Mouse (Mus musculus): ENCODE results near the gene Nrf1. TPM values are rescaled to one million over a fixed set of nuclear protein-coding genes. Genes with fewer than 3 reads are reported as not detected.
A peak's percentile ranks its signal among the peaks of the same experiment; 100 is the strongest.

The Nrf1 gene
- 10 to 100 TPM; 19.5 to 22.6 TPM for total RNA-seq (2021)

DNA sequence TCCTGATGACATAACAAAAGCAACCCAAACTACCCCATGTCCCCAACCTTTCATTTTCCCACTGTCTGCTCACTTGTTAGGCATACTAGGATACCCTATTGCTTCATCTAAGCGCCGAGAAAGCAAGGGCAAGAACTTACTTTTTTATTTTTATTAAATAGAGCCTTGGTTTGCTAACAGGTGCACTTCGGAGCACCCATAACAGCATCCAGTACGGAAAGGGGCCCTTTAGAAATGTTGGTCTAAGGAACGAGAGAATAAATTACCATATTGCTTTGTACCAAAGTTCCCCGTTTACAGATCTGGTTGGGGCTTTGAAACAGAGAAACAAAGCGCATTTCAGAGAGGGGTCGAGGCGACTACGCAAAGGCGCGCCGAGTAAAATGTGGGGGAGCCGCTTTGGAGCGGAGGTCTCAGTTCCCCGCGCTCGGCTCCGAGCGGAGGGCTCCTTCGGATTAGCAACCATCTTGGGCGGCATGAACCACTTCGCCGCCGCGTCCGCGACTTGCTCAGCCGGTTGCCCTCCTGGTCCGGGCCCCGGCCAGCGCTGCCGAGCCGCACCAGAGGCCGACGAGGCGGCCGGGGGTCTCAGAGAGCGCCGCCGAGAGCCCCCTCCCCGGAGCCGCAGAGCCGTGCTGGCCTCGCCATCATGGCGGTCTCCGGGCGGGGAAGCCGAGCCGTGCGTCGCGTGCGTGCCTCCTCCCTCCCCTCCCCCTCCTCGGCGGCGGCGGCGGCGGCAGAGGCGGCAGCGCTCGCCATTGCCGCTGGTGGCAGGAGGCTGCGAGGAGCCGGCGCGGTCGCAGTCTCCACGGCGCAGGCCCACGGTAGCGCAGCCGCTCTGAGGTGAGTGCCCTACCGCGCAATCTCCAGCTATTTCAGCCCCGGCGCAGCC lies at the start of gene Nrf1:
Gene Nrf1, plus strand, starts transcription at position 718 of the 892 bp plus-strand sequence.
- peak; percentile 94 to 95 for DNase-seq
- intact Hi-C loops (cut with DNase I): no loop called here

DNA sequence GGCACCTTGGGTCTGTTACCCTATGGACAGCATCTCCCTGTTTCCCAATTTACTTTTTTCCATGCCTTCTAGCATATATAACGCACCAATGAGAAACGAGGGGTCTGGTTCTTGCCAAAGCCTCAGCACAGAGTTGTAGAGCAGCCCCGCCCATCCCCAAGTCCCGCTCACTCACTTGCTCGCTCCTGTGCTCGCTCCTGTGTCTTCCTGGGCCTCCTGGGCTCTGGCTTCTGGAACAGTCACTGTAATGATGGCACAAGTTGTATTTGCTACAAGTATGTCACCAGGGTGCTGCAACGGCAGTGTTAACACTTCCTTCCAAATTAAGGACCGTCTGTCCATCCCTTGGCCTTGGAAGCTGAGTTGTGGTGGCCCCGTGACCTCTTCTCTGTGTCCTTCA lies 49.6 kb upstream of the Nrf1 start:
- peak in 1 of 2 experiments; percentile 19 for DNase-seq

GRCm38 (mm10) chr6:29998771-29999170 lies 49.0 kb upstream of the Nrf1 start:
- intact Hi-C loops (cut with DNase I): no loop called here
- no peak for DNase-seq

More for the DNA sequence above, 49.6 kb upstream of the Nrf1 start:
- intact Hi-C loops (cut with DNase I): no loop called here

DNA sequence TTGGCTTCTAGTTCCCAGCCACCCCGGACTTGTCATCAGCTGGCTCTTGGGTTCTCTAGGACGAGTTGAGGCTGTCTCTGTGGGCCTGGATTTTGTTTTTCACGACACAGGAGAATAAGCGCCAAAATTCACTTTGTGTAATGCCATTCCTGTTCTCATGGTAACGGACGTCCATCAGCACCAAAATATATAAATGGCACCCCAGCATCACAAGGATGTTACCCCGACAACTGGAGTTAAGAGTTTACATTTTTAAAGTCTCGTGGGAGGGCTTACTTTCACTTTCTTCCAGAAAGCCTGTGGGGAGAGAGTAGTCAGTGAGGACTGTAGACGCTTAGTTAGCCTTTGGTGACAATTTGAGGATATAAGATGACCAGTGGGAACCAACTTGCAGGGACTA lies 45.2 kb upstream of the Nrf1 start:
- intact Hi-C loops (cut with DNase I): no loop called here
- DNase-seq: no peak

- DNase-seq: no peak
- intact Hi-C loops (cut with DNase I): no loop called here
Observed at GRCm38 (mm10) chr6:30005851-30006250, 41.9 kb upstream of the Nrf1 start.

DNA sequence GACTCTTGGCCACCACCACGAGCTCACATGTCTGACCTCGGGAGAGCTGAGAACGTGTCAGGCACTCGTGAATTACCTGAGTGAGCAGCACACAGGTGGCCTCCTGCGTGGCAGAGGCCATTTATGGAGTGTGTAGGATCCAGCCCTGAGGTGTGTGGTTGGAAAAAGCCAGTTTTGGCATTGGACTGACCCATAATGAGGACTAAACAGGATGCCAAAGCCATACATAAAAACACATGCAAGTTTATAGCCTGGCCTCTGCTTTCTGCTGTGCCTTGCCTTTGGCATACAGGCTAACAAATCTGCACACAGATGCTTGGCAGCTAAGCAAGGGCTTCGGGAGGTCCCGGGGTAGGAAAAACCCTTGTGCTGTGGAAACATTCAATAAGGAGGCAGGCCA lies 38.6 kb upstream of the Nrf1 start:
- DNase-seq: no peak
- intact Hi-C loops (cut with DNase I): no loop called here

DNA sequence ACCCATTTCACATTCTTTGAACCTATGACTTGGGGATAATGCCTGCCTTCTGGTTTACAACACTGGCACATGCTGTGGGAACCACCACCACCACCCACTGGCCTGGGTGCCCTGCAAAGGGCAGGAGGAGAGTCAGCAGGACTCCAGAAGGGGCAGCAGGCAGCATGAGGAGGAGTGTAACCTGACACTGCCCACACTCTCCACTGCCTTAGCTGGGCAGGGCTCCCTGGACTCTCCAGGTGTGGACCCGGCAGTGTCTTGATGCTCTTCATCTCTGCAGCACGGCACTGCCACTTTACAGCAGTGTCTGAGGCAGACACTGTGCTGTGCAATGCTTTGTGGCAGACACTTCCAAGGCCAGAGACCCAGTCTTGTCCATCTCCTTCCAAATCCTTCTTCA lies 34.3 kb upstream of the Nrf1 start:
- intact Hi-C loops (cut with DNase I): no loop called here
- no peak for DNase-seq

GRCm38 (mm10) chr6:30014187-30014864 lies 33.5 kb upstream of the Nrf1 start:
- intact Hi-C loops (cut with DNase I): no loop called here
- DNase-seq: no peak

GRCm38 (mm10) chr6:30021241-30021640 lies 26.5 kb upstream of the Nrf1 start:
- intact Hi-C loops (cut with DNase I): no loop called here
- DNase-seq: no peak

- DNase-seq: no peak
- intact Hi-C loops (cut with DNase I): no loop called here
Observed at GRCm38 (mm10) chr6:30021656-30022055, 26.1 kb upstream of the Nrf1 start.

DNA sequence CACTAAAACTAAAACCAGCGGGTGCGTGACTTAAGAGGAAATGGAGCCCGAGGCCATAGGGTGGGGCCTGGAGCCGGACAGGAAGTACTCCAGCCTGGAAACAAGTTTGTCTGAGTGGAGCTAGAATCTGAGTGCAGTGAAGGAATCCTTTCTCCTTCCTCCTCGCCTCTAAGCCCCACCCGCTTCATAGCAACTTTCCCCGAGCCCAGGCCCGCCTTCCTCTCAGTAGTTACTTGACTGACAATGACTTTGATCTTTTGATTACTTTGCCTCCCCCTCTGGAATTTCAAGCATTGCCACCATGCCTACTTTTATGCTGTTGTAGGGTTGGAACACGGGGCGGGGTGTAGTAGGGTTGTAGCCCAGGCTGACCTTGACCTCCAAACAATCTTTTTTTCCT lies 21.0 kb upstream of the Nrf1 start:
- intact Hi-C loops (cut with DNase I): no loop called here
- DNase-seq: peak; percentile 21 to 37

DNA sequence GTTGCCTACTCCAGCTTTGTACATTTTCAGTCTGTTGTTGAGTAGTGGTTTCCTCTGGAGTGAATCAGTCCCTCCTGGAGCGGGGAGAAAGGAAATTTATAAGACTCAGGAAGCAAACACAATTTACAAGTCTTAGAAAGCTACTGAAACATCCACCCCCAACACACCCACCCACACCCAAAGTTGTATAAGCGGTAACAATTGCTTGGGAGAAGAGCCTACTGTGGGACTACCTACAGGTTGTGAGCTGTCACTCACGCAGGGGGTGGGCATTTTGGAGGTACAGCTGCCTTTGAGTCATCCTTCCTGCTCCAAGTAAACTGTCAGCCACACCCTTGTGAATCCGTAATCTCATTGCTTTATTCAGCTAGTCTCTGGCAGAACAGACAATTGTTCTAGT lies 19.4 kb upstream of the Nrf1 start:
- no peak for DNase-seq
- intact Hi-C loops (cut with DNase I): no loop called here

DNA sequence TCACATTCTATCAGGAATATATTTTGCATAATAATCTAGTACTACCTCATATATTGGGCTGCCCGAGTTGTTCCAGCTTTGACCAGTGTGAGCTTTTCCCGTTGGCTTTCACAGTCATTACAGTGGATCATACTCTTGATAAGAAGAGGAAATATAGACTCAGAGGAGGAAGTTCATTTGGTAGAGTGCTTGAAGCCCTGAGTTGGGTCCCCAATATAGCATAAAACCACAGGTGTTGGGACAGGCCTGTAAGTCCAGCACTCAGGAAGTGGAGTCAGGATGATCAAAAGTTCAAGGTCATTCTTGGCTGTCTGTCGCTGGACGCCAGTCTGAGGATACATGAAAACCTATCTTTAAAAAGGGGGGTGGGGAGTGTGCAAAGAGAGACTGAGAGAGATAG lies 12.7 kb upstream of the Nrf1 start:
- intact Hi-C loops (cut with DNase I): no loop called here
- no peak for DNase-seq

- DNase-seq: no peak
- intact Hi-C loops (cut with DNase I): no loop called here
Observed at GRCm38 (mm10) chr6:30041498-30041897, 6.3 kb upstream of the Nrf1 start.

DNA sequence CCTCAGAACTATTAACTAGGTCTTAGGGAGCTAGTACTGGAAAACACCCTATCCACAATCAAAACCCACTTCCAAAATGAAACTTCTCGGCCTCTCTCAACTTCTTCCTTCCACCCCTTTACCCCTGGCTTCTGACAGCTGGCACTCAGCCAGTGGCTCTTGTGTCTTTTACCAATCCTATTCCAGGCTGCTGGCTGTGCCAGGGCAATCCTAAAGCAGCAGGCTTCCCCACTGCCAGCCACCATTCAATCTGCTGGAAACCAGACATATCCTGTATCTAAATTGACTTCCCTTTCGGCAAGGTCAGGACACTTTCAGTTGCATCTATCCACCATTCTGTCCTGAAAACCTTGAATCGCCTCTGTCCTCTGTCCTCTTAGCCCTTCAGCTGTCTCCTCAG lies 5.3 kb upstream of the Nrf1 start:
- intact Hi-C loops (cut with DNase I): no loop called here
- DNase-seq: peak; percentile 14 to 39

DNA sequence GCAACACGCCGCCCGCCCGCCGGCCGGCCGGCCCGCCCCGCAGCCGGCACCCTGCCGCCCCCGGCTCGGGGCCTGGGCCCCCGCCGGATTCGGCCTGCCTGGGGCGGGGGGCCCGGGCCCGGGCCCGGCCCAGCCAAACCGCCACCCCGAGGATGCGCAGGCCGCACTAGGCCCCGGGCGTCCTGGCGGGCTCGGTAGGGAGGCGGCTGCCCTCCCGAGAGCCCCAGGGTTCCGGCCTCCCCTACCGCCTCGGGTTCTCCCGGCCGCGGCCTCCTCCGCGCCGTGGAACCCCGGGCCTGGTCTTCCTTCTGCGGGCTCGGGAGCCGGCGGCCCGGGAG lies 344 bp downstream of the Nrf1 start:
- intact Hi-C loops (cut with DNase I): no loop called here
- DNase-seq: no peak

DNA sequence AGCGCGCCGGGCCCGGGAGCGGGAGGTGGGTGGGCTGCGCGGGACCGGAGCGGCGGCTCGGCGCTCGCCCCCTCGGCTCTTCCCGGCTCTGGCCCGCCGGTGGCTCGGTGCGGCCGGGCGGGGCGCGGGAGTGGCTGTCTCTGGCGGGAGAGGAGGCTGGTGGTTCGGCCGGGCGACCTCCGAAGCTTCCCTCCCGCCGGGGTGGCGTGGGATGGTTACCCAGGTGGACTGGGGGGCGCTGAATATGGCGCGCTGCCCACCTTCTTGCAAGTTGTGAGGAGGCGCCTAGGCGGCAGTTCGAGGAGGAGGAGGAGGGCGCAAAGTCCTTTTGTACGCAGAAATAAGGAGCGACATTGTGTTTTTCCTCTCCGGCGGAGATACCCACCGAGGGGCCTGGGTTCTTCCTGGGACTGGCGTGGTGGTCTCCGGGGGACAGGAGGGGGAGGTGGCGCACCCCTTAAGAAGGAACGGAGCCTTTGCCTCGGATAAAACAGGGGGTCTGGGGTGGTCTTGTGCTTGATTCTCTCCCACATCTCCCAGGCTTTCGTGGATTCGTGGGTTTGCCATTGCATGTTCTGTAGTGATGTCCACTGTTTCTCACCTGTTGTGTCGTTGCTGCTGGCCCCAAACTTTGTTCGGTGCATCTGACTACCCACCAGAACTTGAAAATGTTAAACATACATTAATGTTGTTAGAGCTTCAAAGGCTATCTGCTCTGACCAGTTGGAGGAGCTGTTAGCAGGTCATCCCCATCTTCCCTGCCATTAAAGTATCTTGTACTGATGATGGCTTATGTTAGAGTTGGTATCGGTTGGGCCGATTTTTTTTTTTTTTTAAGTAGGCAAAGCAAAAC lies 939 bp downstream of the Nrf1 start:
- intact Hi-C loops (cut with DNase I): no loop called here

DNA sequence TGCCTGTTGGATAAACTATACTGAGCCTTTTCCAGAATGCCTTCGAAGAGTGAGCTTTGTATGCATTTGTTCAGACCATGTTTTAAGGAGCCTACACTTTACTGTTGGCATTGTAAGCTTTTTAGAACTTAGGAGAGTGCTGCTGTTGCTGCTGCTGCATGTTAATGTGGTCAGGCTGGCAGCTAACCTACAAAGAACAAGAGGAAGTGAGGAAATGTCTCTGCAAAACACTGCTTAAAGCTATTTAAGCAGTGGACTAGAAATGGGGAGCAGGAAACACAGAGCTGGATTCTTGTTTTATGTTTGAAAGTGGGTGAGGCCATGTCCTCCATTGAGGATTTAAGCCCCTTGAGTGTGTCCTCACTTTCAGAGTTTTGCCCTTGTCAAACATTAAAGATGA lies 5.3 kb downstream of the Nrf1 start:
- DNase-seq: no peak
- intact Hi-C loops (cut with DNase I): no loop called here

More for the DNA sequence above, 939 bp downstream of the Nrf1 start:
- peak; percentile 64 to 72 for DNase-seq

GRCm38 (mm10) chr6:30062544-30062943 lies 14.8 kb downstream of the Nrf1 start:
- DNase-seq: no peak
- intact Hi-C loops (cut with DNase I): no loop called here

GRCm38 (mm10) chr6:30065369-30065768 lies 17.6 kb downstream of the Nrf1 start:
- intact Hi-C loops (cut with DNase I): no loop called here
- DNase-seq: no peak

GRCm38 (mm10) chr6:30066746-30067145 lies 19.0 kb downstream of the Nrf1 start:
- intact Hi-C loops (cut with DNase I): no loop called here
- no peak for DNase-seq

Data from heart, postnatal 10 days (tissue).